Mouse (Mus musculus): ENCODE results near the gene Gal3st4. TPM values are rescaled to one million over a fixed set of nuclear protein-coding genes. Genes with fewer than 3 reads are reported as not detected.

Gal3st4 gene
- polyA plus RNA-seq, 1 experiment from 2014 or later, result 0.63 TPM

DNA sequence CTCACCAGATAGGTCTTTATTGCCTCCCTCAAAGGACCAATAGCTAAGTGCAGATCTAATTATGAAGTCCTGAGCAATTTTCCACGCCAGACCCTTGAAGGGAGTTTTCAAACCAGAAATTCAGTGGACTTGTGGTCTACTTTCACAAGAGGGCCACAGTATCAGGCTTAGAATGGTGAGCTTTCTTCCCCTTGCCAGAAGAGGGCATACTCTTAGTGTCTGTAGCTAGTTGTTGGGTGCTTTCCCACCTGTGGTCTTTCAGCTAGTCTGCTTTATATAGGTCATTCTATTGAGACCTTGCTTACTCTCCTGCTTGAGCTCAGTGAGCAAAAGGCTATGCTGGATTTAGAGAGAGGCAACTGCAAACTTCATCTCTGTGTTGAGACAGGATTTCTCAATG lies 10.9 kb upstream of the Gal3st4 start:
- Histone ChIP-seq H3K9ac (ENCODE audit: low read depth, low read length) (no peak overlapping the region), H3K4me2 (replicated peaks; ENCODE audit: low read depth) (no peak overlapping the region), H3K36me3 (ENCODE audit: control insufficient read depth, insufficient read depth) (no peaks in the 10 kb centered on the region), H3K27ac (ENCODE audit: low read depth, low read length) (no peak overlapping the region), H3K27me3 (replicated peaks; ENCODE audit: control insufficient read depth, insufficient read depth, low read length) (no peaks in the 10 kb centered on the region), H3K4me1 (replicated peaks; ENCODE audit: control insufficient read depth, insufficient read depth, low read length) (no peaks in the 10 kb centered on the region), H3K9me3 (ENCODE audit: control insufficient read depth) (no peaks in the 10 kb centered on the region), H3K4me3 (ENCODE audit: low read depth, low read length) (no peak overlapping the region)
- no peak for ATAC-seq
- peak; percentile 58 for TF ChIP-seq CTCF (IDR thresholded peaks at IDR 0.05; ENCODE audit: low read depth)
- WGBS, result 64% methylated on average over 1 of the region's 1 CpGs

- 80% methylated on average over 2 of the region's 2 CpGs for WGBS
- Histone ChIP-seq H3K27me3 (replicated peaks; ENCODE audit: control insufficient read depth, insufficient read depth, low read length) (no peaks in the 10 kb centered on the region), H3K4me1 (replicated peaks; ENCODE audit: control insufficient read depth, insufficient read depth, low read length) (no peaks in the 10 kb centered on the region), H3K9me3 (ENCODE audit: control insufficient read depth) (no peaks in the 10 kb centered on the region), H3K4me2 (replicated peaks; ENCODE audit: low read depth) (no peak overlapping the region), H3K9ac (ENCODE audit: low read depth, low read length) (no peak overlapping the region), H3K36me3 (ENCODE audit: control insufficient read depth, insufficient read depth) (no peaks in the 10 kb centered on the region), H3K4me3 (ENCODE audit: low read depth, low read length) (no peak overlapping the region), H3K27ac (ENCODE audit: low read depth, low read length) (no peak overlapping the region)
- no peak for TF ChIP-seq CTCF (IDR thresholded peaks at IDR 0.05; ENCODE audit: low read depth)
- ATAC-seq, result no peak
These were observed 9.2 kb upstream of the Gal3st4 start for GRCm38 (mm10) chr5:138281798-138282197.

GRCm38 (mm10) chr5:138280829-138281228 lies 8.2 kb upstream of the Gal3st4 start:
- Histone ChIP-seq H3K27ac (ENCODE audit: low read depth, low read length) (no peak overlapping the region), H3K36me3 (ENCODE audit: control insufficient read depth, insufficient read depth) (no peaks in the 10 kb centered on the region), H3K4me1 (replicated peaks; ENCODE audit: control insufficient read depth, insufficient read depth, low read length) (no peaks in the 10 kb centered on the region), H3K9me3 (ENCODE audit: control insufficient read depth) (no peaks in the 10 kb centered on the region), H3K27me3 (replicated peaks; ENCODE audit: control insufficient read depth, insufficient read depth, low read length) (no peaks in the 10 kb centered on the region), H3K4me2 (replicated peaks; ENCODE audit: low read depth) (no peak overlapping the region), H3K4me3 (ENCODE audit: low read depth, low read length) (no peak overlapping the region), H3K9ac (ENCODE audit: low read depth, low read length) (no peak overlapping the region)
- ATAC-seq, result no peak
- no peak for TF ChIP-seq CTCF (IDR thresholded peaks at IDR 0.05; ENCODE audit: low read depth)
- 93% methylated on average over 14 of the region's 15 CpGs for WGBS

GRCm38 (mm10) chr5:138280425-138280768 lies 7.8 kb upstream of the Gal3st4 start:
- H3K9ac ChIP-seq (ENCODE audit: low read depth, low read length), result no peak overlapping the region
- no peak for TF ChIP-seq CTCF (IDR thresholded peaks at IDR 0.05; ENCODE audit: low read depth)
- H3K27ac ChIP-seq (ENCODE audit: low read depth, low read length), result no peak overlapping the region
- H3K4me1 ChIP-seq (replicated peaks; ENCODE audit: control insufficient read depth, insufficient read depth, low read length), result no peaks in the 10 kb centered on the region
- no peaks in the 10 kb centered on the region for H3K36me3 ChIP-seq (ENCODE audit: control insufficient read depth, insufficient read depth)
- H3K4me2 ChIP-seq (replicated peaks; ENCODE audit: low read depth), result peak overlapping the region; percentile 88
- no peaks in the 10 kb centered on the region for H3K9me3 ChIP-seq (ENCODE audit: control insufficient read depth)
- H3K27me3 ChIP-seq (replicated peaks; ENCODE audit: control insufficient read depth, insufficient read depth, low read length), result no peaks in the 10 kb centered on the region
- peak overlapping the region; percentile 53; the same call in 1 of the 2 replicates for H3K4me3 ChIP-seq (ENCODE audit: low read depth, low read length)
- WGBS, result 22% methylated on average over 26 of the region's 26 CpGs
- no peak for ATAC-seq

GRCm38 (mm10) chr5:138279585-138280424 lies 7.2 kb upstream of the Gal3st4 start, which contains the start of the genes Gm43720, Gpc2 and Stag3:
Gm43720 (minus strand) TSS chr5:138279958.
Gpc2 (minus strand) TSS chr5:138280005.
Stag3 (plus strand) TSS chr5:138280240.
- TF ChIP-seq CTCF (IDR thresholded peaks at IDR 0.05; ENCODE audit: low read depth), result no peak
- under 1% methylated on average over 56 of the region's 56 CpGs for WGBS
- peak within 1 kb of the TSS; percentile 88 for H3K4me2 ChIP-seq (replicated peaks; ENCODE audit: low read depth)
- no peaks in the 10 kb centered on the region for H3K36me3 ChIP-seq (ENCODE audit: control insufficient read depth, insufficient read depth)
- H3K27ac ChIP-seq (ENCODE audit: low read depth, low read length), result no peak within 1 kb of the TSS
- peak within 1 kb of the TSS; percentile 22; the same call in 1 of the 2 replicates for H3K9ac ChIP-seq (ENCODE audit: low read depth, low read length)
- H3K9me3 ChIP-seq (ENCODE audit: control insufficient read depth), result no peaks in the 10 kb centered on the region
- H3K4me1 ChIP-seq (replicated peaks; ENCODE audit: control insufficient read depth, insufficient read depth, low read length), result no peaks in the 10 kb centered on the region
- no peaks in the 10 kb centered on the region for H3K27me3 ChIP-seq (replicated peaks; ENCODE audit: control insufficient read depth, insufficient read depth, low read length)
- peak; percentile 97 for ATAC-seq
- peak within 1 kb of the TSS; percentile 53 for H3K4me3 ChIP-seq (ENCODE audit: low read depth, low read length)

GRCm38 (mm10) chr5:138277994-138278393 lies 5.4 kb upstream of the Gal3st4 start:
- ATAC-seq, result no peak
- H3K4me3 ChIP-seq (ENCODE audit: low read depth, low read length), result no peak overlapping the region
- H3K9me3 ChIP-seq (ENCODE audit: control insufficient read depth), result no peaks in the 10 kb centered on the region
- H3K27ac ChIP-seq (ENCODE audit: low read depth, low read length), result no peak overlapping the region
- H3K4me1 ChIP-seq (replicated peaks; ENCODE audit: control insufficient read depth, insufficient read depth, low read length), result no peaks in the 10 kb centered on the region
- H3K36me3 ChIP-seq (ENCODE audit: control insufficient read depth, insufficient read depth), result no peaks in the 10 kb centered on the region
- no peak overlapping the region for H3K4me2 ChIP-seq (replicated peaks; ENCODE audit: low read depth)
- no peak for TF ChIP-seq CTCF (IDR thresholded peaks at IDR 0.05; ENCODE audit: low read depth)
- H3K27me3 ChIP-seq (replicated peaks; ENCODE audit: control insufficient read depth, insufficient read depth, low read length), result no peaks in the 10 kb centered on the region; the same call in 1 of the 2 replicates
- 84% methylated on average over 7 of the region's 7 CpGs for WGBS
- H3K9ac ChIP-seq (ENCODE audit: low read depth, low read length), result no peak overlapping the region

Measured in intestine, postnatal 0 days (tissue).